ENCODE assay signal across 8 mouse cellular contexts in the genomic region with DNA sequence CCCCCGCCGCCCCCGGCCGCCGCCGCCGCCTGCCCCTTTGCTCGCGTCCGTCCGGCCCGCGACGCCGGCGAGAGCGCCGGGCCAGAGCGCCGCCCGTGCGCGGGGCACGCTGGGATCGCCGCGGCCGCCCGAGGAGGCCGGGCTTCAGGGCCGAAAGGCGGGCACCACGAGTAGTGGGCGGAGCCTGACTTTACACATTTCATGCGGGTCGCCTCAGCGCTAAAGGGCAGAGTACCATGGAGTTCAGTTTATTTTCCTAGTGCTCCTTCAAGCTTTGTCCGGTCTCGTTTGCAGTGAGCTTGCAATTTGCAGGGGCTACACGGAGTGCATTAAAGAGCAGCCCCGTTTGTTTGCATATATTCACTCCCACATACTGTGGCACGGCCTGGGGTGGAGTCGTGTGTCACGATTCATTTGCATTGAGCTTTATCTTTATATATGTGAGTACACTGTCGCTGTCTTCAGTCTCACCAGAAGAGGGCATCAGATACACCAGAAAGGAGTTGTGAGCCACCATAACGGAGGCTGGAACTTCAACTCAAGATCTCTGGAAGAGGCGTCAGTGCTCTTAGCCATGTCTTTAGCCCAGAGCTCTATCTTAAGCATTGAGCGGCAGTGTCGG. TPM values are rescaled to one million over a fixed set of nuclear protein-coding genes. Genes with fewer than 3 reads are reported as not detected.
DNase-seq lines count a peak whose midpoint lies in the region; ATAC-seq lines count a peak whose summit lies in the region.

A gene (minus strand): TSS at position 136 of the 622 bp plus-strand sequence.

- ATAC-seq in hindbrain, embryonic 12.5 days (ENCODE audit: low FRiP score), result peak; percentile 82

- H3K27me3 ChIP-seq in hindbrain, embryonic 12.5 days, result peaks cover 28% of the 10 kb centered on the region

- H3K36me3 ChIP-seq in hindbrain, embryonic 12.5 days, result peaks cover 6% of the 10 kb centered on the region

- peak; percentile 82 for DNase-seq in T-cell, adult 2 months (ENCODE audit: low spot score)
- DNase-seq in cerebellum, postnatal 10 days, result peak; percentile 90 to 93
- DNase-seq in frontal cortex, postnatal 14 days (ENCODE audit: low spot score in 2 of 2), result peak; percentile 77 to 79
- DNase-seq in layer of hippocampus, postnatal 25 days (ENCODE audit: extremely low spot score in 1 of 2, low spot score in 1 of 2), result peak; percentile 67 to 71
- DNase-seq in lung, postnatal 14 days, result peak; percentile 89
- peak; percentile 89 for DNase-seq in retina, embryonic 14.5 days (ENCODE audit: low spot score)
- peak; percentile 88 to 91 for DNase-seq in thymus, postnatal 36 days

- peak within 1 kb of the TSS; percentile 95 for H3K27ac ChIP-seq in hindbrain, embryonic 12.5 days

- peak within 1 kb of the TSS; percentile 91 for H3K9ac ChIP-seq in hindbrain, embryonic 12.5 days

- peak within 1 kb of the TSS; percentile 74 for H3K4me3 ChIP-seq in hindbrain, embryonic 12.5 days

- peak within 1 kb of the TSS; percentile 94 for H3K4me2 ChIP-seq in hindbrain, embryonic 12.5 days (replicated peaks)

- H3K9me3 ChIP-seq in hindbrain, embryonic 12.5 days (replicated peaks), result no peaks in the 10 kb centered on the region

- peaks cover 36% of the 10 kb centered on the region for H3K4me1 ChIP-seq in hindbrain, embryonic 12.5 days

- 1% methylated on average over 49 of the region's 49 CpGs for WGBS in hindbrain, embryonic 12.5 days

RNA-seq across cellular contexts. Expression of the gene that starts here (rescaled TPM):
- polyA plus RNA-seq in hindbrain, embryonic 12.5 days (2016; fragmentation: Nextera tagmentation; extraction: Ambion mirVana), result 23.1 and 25.5 TPM in 2 replicates
- total RNA-seq in layer of hippocampus, postnatal 25 days (2021), result 100 to 1,000 TPM; 125 to 131 TPM

Comparison
In these comparisons a context has a peak if more than half of its experiments do, and no peak if none do; other contexts are left out.
1. Peak in every context shown above with its lines: DNase-seq, ATAC-seq, H3K4me3 ChIP-seq and H3K27ac ChIP-seq.